Mouse (Mus musculus): ENCODE data around the gene Flii.

GRCm38 (mm10) chr11:60729217-60729641, 2.2 kb upstream of the Flii start:
- TF ChIP-seq CTCF (IDR thresholded peaks at IDR 0.05; ENCODE audit: low read depth, low read length) (no peak), GATA1 (IDR thresholded peaks at IDR 0.05; ENCODE audit: borderline replicate concordance, low read length) (no peak)

All from G1E (cell line).